Mouse (Mus musculus) ES-E14 (cell line): ENCODE data around the gene Smad3.

Experiments used
- CHD2 ChIP-seq: IDR thresholded peaks from 2 replicates; pipeline ENCODE4 v1.6.1; 2014; ENCODE audit warnings: mild to moderate bottlenecking, low read depth, low read length, inconsistent platforms
- HCFC1 ChIP-seq: IDR thresholded peaks from 2 replicates; pipeline ENCODE4 v1.6.1; 2012; ENCODE audit warnings: low read length, inconsistent platforms, borderline replicate concordance; ENCODE audit not compliant: insufficient read depth
- MAFK ChIP-seq: IDR thresholded peaks from 2 replicates; pipeline ENCODE4 v1.6.1; 2014; ENCODE audit warnings: mild to moderate bottlenecking, low read depth, low read length, inconsistent platforms; ENCODE audit not compliant: insufficient read depth
- ZNF384 ChIP-seq: IDR thresholded peaks from 2 replicates; pipeline ENCODE4 v1.6.1; 2012; ENCODE audit warnings: low read depth, low read length, inconsistent platforms

DNA sequence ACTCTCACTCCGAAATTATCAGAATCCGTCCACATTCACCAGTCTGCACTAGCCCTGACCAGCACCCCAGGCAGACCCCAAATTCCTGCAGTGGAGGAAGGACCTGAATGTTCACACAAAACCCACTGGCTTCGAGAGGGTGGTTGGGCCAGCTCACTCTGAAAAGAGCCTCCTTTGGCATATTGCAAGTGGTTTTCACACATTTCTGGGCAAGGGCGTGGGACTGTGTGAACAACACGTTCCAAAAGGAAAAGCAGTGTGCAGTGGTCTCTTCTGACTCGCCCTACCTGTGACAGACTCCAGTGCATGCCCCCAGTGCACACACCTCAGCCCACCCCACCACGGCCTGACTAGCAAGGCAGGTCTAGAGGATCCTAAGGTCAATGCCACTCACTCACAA is 35.4 kb downstream of the Smad3 start:
- TF ChIP-seq ZNF384 (no peak), MAFK (no peak), CHD2 (no peak), HCFC1 (no peak)
